Mouse (Mus musculus) kidney, embryonic 14.5 days (tissue): ENCODE measurements around the gene Atp5j. TPM values are rescaled to one million over a fixed set of nuclear protein-coding genes. Genes with fewer than 3 reads are reported as not detected.

Experiments used
- ATAC-seq: fragments of 200-750 bp; cut with Nextera tagmentation; 2 replicates; pipeline ENCODE4 v1.8.0; 2017; ENCODE audit warnings: moderate number of reproducible peaks, mild to moderate bottlenecking, moderate TSS enrichment, moderate library complexity; ENCODE audit not compliant: low FRiP score, low TSS enrichment
- H3K27ac ChIP-seq: fragments of 300-500 bp; sonication (generic); 2 replicates; pipeline ENCODE4 v1.5.1; 2014; ENCODE audit warnings: low read depth, mild to moderate bottlenecking, low read length, moderate library complexity, mixed read lengths
- H3K27me3 ChIP-seq: fragments of 300-500 bp; sonication (generic); 2 replicates; pipeline ENCODE4 v1.6.1; 2014; ENCODE audit warnings: mild to moderate bottlenecking, low read length; ENCODE audit not compliant: control insufficient read depth, insufficient read depth
- H3K36me3 ChIP-seq: fragments of 300-500 bp; sonication (generic); 2 replicates; pipeline ENCODE4 v1.6.1; 2014; ENCODE audit warnings: low read length, mixed read lengths; ENCODE audit not compliant: control insufficient read depth, insufficient read depth
- H3K4me1 ChIP-seq: fragments of 300-500 bp; sonication (generic); 2 replicates; pipeline ENCODE4 v1.6.1; 2014; ENCODE audit warnings: low read length, mixed read lengths; ENCODE audit not compliant: control insufficient read depth, insufficient read depth
- H3K4me2 ChIP-seq: fragments of 300-500 bp; sonication (generic); replicated peaks from 2 replicates; pipeline ENCODE4 v1.6.1; 2014; ENCODE audit warnings: low read depth, mild to moderate bottlenecking, low read length
- H3K4me3 ChIP-seq: fragments of 300-500 bp; sonication (generic); 2 replicates; pipeline ENCODE4 v1.5.1; 2014; ENCODE audit warnings: mild to moderate bottlenecking, low read length
- H3K9ac ChIP-seq: fragments of 300-500 bp; sonication (generic); 2 replicates; pipeline ENCODE4 v1.6.1; 2014; ENCODE audit warnings: low read depth, mild to moderate bottlenecking, low read length, moderate library complexity
- H3K9me3 ChIP-seq: fragments of 300-500 bp; sonication (generic); 2 replicates; pipeline ENCODE4 v1.6.1; 2016; ENCODE audit warnings: low read length; ENCODE audit not compliant: control insufficient read depth
- WGBS: fragments of 180-500 bp; shearing (Covaris S2); extraction: QIAGEN DNeasy Blood & Tissue Kit; methylation state at CpG from one replicate; pipeline ENCODE4 v1.1.7; 2014; 5-methylcytosine and 5-hydroxymethylcytosine counted together
- polyA plus RNA-seq: library from polyadenylated mRNA; unstranded; fragments of >200 nt; fragmentation: Nextera tagmentation; extraction: Ambion mirVana; gene quantifications from 2 replicates; pipeline ENCODE4 v1.2.1, GENCODE M21; 2014

Atp5j gene
- polyA plus RNA-seq, 1 experiment from 2014 or later: 989 TPM

GRCm38 (mm10) chr16:84864656-84865055 is 29.2 kb upstream of the Atp5j start:
- Histone ChIP-seq H3K9me3 (no peaks in the 10 kb centered on the region), H3K4me1 (no peaks in the 10 kb centered on the region), H3K9ac (no peak overlapping the region), H3K36me3 (peaks cover 30% of the 10 kb centered on the region), H3K27me3 (no peaks in the 10 kb centered on the region), H3K4me2 (no peak overlapping the region), H3K4me3 (no peak overlapping the region), H3K27ac (no peak overlapping the region)
- 92% methylated on average over 8 of the region's 8 CpGs for WGBS
- no peak for ATAC-seq

GRCm38 (mm10) chr16:84853492-84853891 is 18.1 kb upstream of the Atp5j start:
- no peak overlapping the region for H3K27ac ChIP-seq
- H3K4me2 ChIP-seq: no peak overlapping the region
- no peak overlapping the region for H3K4me3 ChIP-seq
- H3K9ac ChIP-seq: no peak overlapping the region
- H3K27me3 ChIP-seq: no peaks in the 10 kb centered on the region
- WGBS: 93% methylated on average over 6 of the region's 6 CpGs
- no peak for ATAC-seq
- peaks cover 77% of the 10 kb centered on the region for H3K36me3 ChIP-seq
- H3K9me3 ChIP-seq: no peaks in the 10 kb centered on the region
- no peaks in the 10 kb centered on the region for H3K4me1 ChIP-seq

GRCm38 (mm10) chr16:84838576-84838975 is 3.2 kb upstream of the Atp5j start:
- no peak for ATAC-seq
- Histone ChIP-seq H3K4me3 (no peak overlapping the region), H3K27ac (no peak overlapping the region), H3K9ac (no peak overlapping the region), H3K4me2 (no peak overlapping the region), H3K4me1 (no peaks in the 10 kb centered on the region; the same call in 1 of the 2 replicates), H3K9me3 (no peaks in the 10 kb centered on the region), H3K36me3 (peaks cover 30% of the 10 kb centered on the region), H3K27me3 (no peaks in the 10 kb centered on the region)
- WGBS: 94% methylated on average over 2 of the region's 2 CpGs

- Histone ChIP-seq H3K4me2 (peak overlapping the region; percentile 74), H3K27me3 (no peaks in the 10 kb centered on the region), H3K9ac (peak overlapping the region; percentile 99), H3K4me3 (peak overlapping the region; percentile 95), H3K4me1 (peaks cover 12% of the 10 kb centered on the region; the same call in 1 of the 2 replicates), H3K27ac (peak overlapping the region; percentile 98), H3K36me3 (peaks cover 30% of the 10 kb centered on the region), H3K9me3 (no peaks in the 10 kb centered on the region)
- 7% methylated on average over 29 of the region's 29 CpGs for WGBS
- ATAC-seq: peak; percentile 17
Measured at GRCm38 (mm10) chr16:84835823-84836743, 658 bp upstream of the Atp5j start.

GRCm38 (mm10) chr16:84834745-84835440 is 532 bp downstream of the Atp5j start, which contains the start of gene Gabpa:
Gene Gabpa, plus strand, starts transcription at chr16:84834925.
- peak; percentile 95 for ATAC-seq
- Histone ChIP-seq H3K27ac (peak within 1 kb of the TSS; percentile 98), H3K27me3 (no peaks in the 10 kb centered on the region), H3K4me2 (peak within 1 kb of the TSS; percentile 74), H3K36me3 (peaks cover 32% of the 10 kb centered on the region), H3K4me1 (peaks cover 12% of the 10 kb centered on the region; the same call in 1 of the 2 replicates), H3K4me3 (peak within 1 kb of the TSS; percentile 95), H3K9ac (peak within 1 kb of the TSS; percentile 99), H3K9me3 (no peaks in the 10 kb centered on the region)
- WGBS: under 1% methylated on average over 52 of the region's 52 CpGs

GRCm38 (mm10) chr16:84834344-84834743 is 1.1 kb downstream of the Atp5j start:
- H3K9me3 ChIP-seq: no peaks in the 10 kb centered on the region
- H3K36me3 ChIP-seq: peaks cover 34% of the 10 kb centered on the region
- no peak; the same call in 1 of the 2 replicates for ATAC-seq
- under 1% methylated on average over 22 of the region's 22 CpGs for WGBS
- H3K9ac ChIP-seq: peak overlapping the region; percentile 99
- peak overlapping the region; percentile 95 for H3K4me3 ChIP-seq
- peak overlapping the region; percentile 74 for H3K4me2 ChIP-seq
- peak overlapping the region; percentile 98 for H3K27ac ChIP-seq
- no peaks in the 10 kb centered on the region for H3K27me3 ChIP-seq
- H3K4me1 ChIP-seq: peaks cover 12% of the 10 kb centered on the region; the same call in 1 of the 2 replicates

GRCm38 (mm10) chr16:84832736-84833135 is 2.7 kb downstream of the Atp5j start:
- Histone ChIP-seq H3K27me3 (no peaks in the 10 kb centered on the region), H3K27ac (no peak overlapping the region), H3K36me3 (peaks cover 44% of the 10 kb centered on the region), H3K9me3 (no peaks in the 10 kb centered on the region), H3K4me1 (peaks cover 12% of the 10 kb centered on the region; the same call in 1 of the 2 replicates), H3K4me2 (no peak overlapping the region), H3K9ac (no peak overlapping the region; the same call in 1 of the 2 replicates), H3K4me3 (no peak overlapping the region)
- no peak for ATAC-seq
- 98% methylated on average over 5 of the region's 5 CpGs for WGBS

- Histone ChIP-seq H3K4me2 (no peak overlapping the region), H3K4me1 (peaks cover 12% of the 10 kb centered on the region; the same call in 1 of the 2 replicates), H3K27me3 (no peaks in the 10 kb centered on the region), H3K27ac (no peak overlapping the region), H3K9me3 (no peaks in the 10 kb centered on the region), H3K36me3 (peaks cover 54% of the 10 kb centered on the region), H3K9ac (no peak overlapping the region), H3K4me3 (no peak overlapping the region)
- 55% methylated on average over 5 of the region's 5 CpGs for WGBS
- no peak for ATAC-seq
Measured at GRCm38 (mm10) chr16:84831696-84832095, 3.7 kb downstream of the Atp5j start.
